Mouse (Mus musculus) stomach, postnatal 0 days (tissue): ENCODE data around the gene Igf2bp2. TPM values are rescaled to one million over a fixed set of nuclear protein-coding genes. Genes with fewer than 3 reads are reported as not detected.

Experiments
- ATAC-seq: fragments of 200-750 bp; cut with Nextera tagmentation; 2 replicates; pipeline ENCODE4 v1.8.0; 2017; ENCODE audit not compliant: low FRiP score, low TSS enrichment
- DNase-seq: peaks from one replicate; pipeline ENCODE4 v3.0.0-alpha.2; 2016; ENCODE audit warnings: low spot score
- H3K27ac ChIP-seq: fragments of 300-500 bp; sonication (generic); replicated peaks from 2 replicates; pipeline ENCODE4 v1.5.1; 2014; ENCODE audit warnings: mild to moderate bottlenecking, control low read depth
- H3K27me3 ChIP-seq: fragments of 300-500 bp; sonication (generic); 2 replicates; pipeline ENCODE4 v1.6.1; 2014; ENCODE audit warnings: low read length; ENCODE audit not compliant: control insufficient read depth, insufficient read depth
- H3K36me3 ChIP-seq: fragments of 300-500 bp; sonication (generic); 2 replicates; pipeline ENCODE4 v1.6.1; 2014; ENCODE audit warnings: low read length, mixed read lengths; ENCODE audit not compliant: control insufficient read depth, insufficient read depth
- H3K4me1 ChIP-seq: fragments of 300-500 bp; sonication (generic); replicated peaks from 2 replicates; pipeline ENCODE4 v1.6.1; 2014; ENCODE audit warnings: antibody characterized with exemption; ENCODE audit not compliant: control insufficient read depth, insufficient read depth
- H3K4me2 ChIP-seq: fragments of 300-500 bp; sonication (generic); replicated peaks from 2 replicates; pipeline ENCODE4 v1.6.1; 2014; ENCODE audit warnings: low read depth, mild to moderate bottlenecking, control low read depth, moderate library complexity
- H3K4me3 ChIP-seq: fragments of 300-500 bp; sonication (generic); 2 replicates; pipeline ENCODE4 v1.5.1; 2014; ENCODE audit warnings: low read depth, low read length, control low read depth
- H3K9ac ChIP-seq: fragments of 300-500 bp; sonication (generic); 2 replicates; pipeline ENCODE4 v1.6.1; 2014; ENCODE audit warnings: mild to moderate bottlenecking, low read length, control low read depth, mixed read lengths
- H3K9me3 ChIP-seq: fragments of 300-500 bp; sonication (generic); 2 replicates; pipeline ENCODE4 v1.6.1; 2016; ENCODE audit warnings: low read length; ENCODE audit not compliant: control insufficient read depth
- CTCF ChIP-seq: IDR thresholded peaks from 2 replicates; pipeline ENCODE4 v1.5.1; 2016; ENCODE audit warnings: antibody characterized with exemption, low read depth, mild to moderate bottlenecking, moderate library complexity
- EP300 ChIP-seq: optimal IDR thresholded peaks from 2 replicates; pipeline ENCODE3; 2016; ENCODE audit warnings: antibody characterized with exemption
- WGBS: fragments of 180-500 bp; shearing (Covaris S2); extraction: QIAGEN DNeasy Blood & Tissue Kit; methylation state at CpG from one replicate; pipeline ENCODE4 v1.1.7; 2014; 5-methylcytosine and 5-hydroxymethylcytosine counted together
- polyA plus RNA-seq: library from polyadenylated mRNA; unstranded; fragments of >200 nt; fragmentation: Nextera tagmentation; extraction: Ambion mirVana; gene quantifications from 2 replicates; pipeline ENCODE4 v1.2.1, GENCODE M21; 2015

The Igf2bp2 gene
- polyA plus RNA-seq, 1 experiment from 2014 or later = 32.4 TPM

DNA sequence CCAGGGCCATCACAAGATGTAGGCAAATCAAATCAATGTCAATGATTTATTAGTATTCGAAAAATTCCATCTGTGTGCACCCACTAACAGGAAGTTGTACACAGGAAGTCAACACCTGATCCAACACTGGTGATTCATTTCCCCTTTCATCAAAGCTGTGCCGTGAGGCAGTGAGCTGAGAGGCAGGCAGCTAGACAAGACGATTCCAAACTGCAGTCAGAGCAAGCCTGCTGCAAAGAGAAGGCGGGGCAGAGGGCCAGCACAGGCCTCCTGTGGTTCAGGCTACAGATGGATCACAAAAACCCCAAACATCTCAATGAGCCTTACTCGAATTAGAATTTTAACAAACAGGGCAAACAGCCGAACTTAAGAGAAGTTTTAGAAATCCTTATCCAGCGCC lies 65.4 kb downstream of the Igf2bp2 start:
- TF ChIP-seq EP300 (no peak), CTCF (no peak)
- Histone ChIP-seq H3K9ac (no peak overlapping the region), H3K4me1 (no peaks in the 10 kb centered on the region), H3K9me3 (no peaks in the 10 kb centered on the region), H3K27ac (no peak overlapping the region), H3K27me3 (no peaks in the 10 kb centered on the region), H3K36me3 (no peaks in the 10 kb centered on the region), H3K4me2 (no peak overlapping the region), H3K4me3 (no peak overlapping the region)
- WGBS = 47% methylated on average over 7 of the region's 7 CpGs
- DNase-seq (no peak), ATAC-seq (no peak)

DNA sequence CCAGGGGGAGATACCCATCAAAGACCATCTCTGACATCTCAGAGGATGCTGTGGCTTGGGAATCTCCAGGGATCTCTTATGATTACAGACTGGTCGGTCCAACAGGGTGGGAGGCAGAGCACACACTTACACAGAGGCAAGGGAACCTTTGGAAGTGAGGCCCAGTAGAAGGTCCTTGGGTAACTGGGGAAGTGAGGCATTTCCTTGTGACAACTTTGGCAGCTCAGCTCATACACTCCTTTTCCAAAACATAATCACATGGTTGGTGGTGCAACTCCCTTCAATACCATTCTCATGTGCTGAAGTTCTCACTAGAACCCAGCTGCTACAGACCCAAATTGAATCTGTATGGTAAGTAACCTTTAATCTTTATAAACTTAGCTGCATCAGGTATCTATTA lies 67.3 kb downstream of the Igf2bp2 start:
- no peak overlapping the region for H3K9ac ChIP-seq
- H3K4me1 ChIP-seq = no peaks in the 10 kb centered on the region
- no peaks in the 10 kb centered on the region for H3K27me3 ChIP-seq
- H3K4me2 ChIP-seq = no peak overlapping the region
- no peaks in the 10 kb centered on the region for H3K36me3 ChIP-seq
- ATAC-seq (no peak), DNase-seq (no peak)
- TF ChIP-seq EP300 (no peak), CTCF (no peak)
- WGBS = 89% methylated on average over 1 of the region's 1 CpGs
- H3K9me3 ChIP-seq = no peaks in the 10 kb centered on the region
- H3K4me3 ChIP-seq = no peak overlapping the region
- H3K27ac ChIP-seq = no peak overlapping the region

DNA sequence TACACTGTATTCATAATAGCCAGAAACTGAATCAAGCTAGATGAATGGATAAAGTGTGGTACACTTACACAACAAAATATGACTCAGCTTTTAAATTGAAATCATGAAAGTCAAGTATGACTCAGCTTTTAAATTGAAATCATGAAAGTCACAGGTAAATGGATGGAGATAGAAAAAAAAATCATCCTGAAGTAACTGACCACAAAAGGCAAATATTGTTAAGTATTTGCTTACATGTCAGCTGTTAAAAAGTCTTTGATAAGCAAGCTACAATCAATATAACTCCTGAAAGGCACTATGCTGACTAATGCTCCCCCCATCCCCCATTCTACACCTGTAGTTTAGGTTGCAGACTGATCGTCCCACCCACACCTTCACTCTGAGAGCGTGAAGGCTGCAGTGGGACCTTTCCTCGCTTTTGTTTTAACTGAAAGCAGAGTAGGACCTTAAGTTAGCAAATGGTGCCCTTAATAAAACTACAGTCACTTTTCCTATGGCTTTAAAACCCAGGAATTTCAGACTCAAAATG lies 71.8 kb downstream of the Igf2bp2 start:
- H3K4me3 ChIP-seq = no peak overlapping the region
- no peak for TF ChIP-seq CTCF
- no peak for TF ChIP-seq EP300
- no peaks in the 10 kb centered on the region for H3K4me1 ChIP-seq
- ATAC-seq (peak; percentile 68; the same call in 1 of the 2 replicates), DNase-seq (peak; percentile 41)
- H3K27ac ChIP-seq = no peak overlapping the region
- H3K9ac ChIP-seq = no peak overlapping the region
- H3K27me3 ChIP-seq = no peaks in the 10 kb centered on the region
- 0 out of 2 replicates have a peak, but pooled peaks cover 6% of the 10 kb centered on the region for H3K36me3 ChIP-seq
- H3K9me3 ChIP-seq = no peaks in the 10 kb centered on the region
- 66% methylated on average over 3 of the region's 3 CpGs for WGBS
- H3K4me2 ChIP-seq = no peak overlapping the region

DNA sequence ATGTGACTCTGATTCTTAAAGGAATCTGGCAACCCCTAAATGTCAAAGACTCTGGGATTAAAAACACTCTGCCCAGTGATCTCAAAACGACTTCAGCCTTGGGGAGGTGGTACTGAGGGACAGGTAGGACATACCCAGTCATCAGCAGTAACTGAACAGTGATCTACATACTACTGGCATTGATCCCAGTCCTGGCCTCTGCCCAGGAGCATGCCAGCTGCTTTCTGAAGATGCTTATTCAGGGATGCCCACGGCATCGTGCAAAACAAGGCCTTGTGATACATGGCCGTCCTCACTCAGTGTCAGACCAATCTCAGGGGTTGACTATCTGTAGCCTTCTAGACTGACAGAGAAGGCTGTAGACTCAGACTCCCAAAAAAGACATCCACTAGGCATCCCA lies 77.7 kb downstream of the Igf2bp2 start:
- 86% methylated on average over 4 of the region's 4 CpGs for WGBS
- Histone ChIP-seq H3K9ac (no peak overlapping the region), H3K36me3 (peaks cover 16% of the 10 kb centered on the region; the same call in 1 of the 2 replicates), H3K9me3 (no peaks in the 10 kb centered on the region), H3K27me3 (no peaks in the 10 kb centered on the region), H3K27ac (no peak overlapping the region), H3K4me3 (no peak overlapping the region), H3K4me1 (no peaks in the 10 kb centered on the region), H3K4me2 (no peak overlapping the region)
- TF ChIP-seq EP300 = no peak
- ATAC-seq = no peak
- DNase-seq = no peak

DNA sequence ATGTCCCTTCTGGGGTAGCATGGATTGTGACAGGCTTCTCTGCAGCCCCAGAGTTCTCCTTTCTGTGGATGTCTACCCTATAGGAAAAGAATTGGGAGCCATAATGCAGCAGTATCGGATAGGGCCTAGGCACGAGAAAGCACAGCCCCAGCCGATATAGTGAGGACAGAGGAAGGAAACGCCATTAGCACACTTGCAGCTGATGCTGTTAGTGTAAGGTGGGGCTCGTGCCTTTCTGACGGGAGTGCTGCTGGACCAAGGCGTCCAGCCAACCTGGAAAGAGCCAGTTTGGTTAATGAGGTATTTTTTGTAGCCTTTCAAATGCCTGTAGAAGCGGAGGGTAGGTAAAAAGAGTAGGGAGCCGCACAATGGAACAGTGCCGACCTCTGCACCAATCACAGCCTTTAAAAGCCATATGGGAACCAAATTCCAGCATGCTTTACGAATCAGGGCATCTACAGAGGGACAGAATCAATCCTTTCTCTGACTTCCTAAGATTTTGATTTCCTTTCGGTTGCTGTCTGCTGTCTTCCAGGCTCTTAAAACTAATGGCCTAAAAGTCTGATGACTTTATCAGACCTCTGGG lies 82.9 kb downstream of the Igf2bp2 start:
- Histone ChIP-seq H3K4me1 (no peaks in the 10 kb centered on the region), H3K4me2 (no peak overlapping the region), H3K36me3 (peaks cover 15% of the 10 kb centered on the region), H3K4me3 (no peak overlapping the region), H3K27me3 (no peaks in the 10 kb centered on the region), H3K27ac (no peak overlapping the region), H3K9ac (no peak overlapping the region), H3K9me3 (no peaks in the 10 kb centered on the region)
- peak; percentile 53 for DNase-seq
- TF ChIP-seq EP300 = no peak
- no peak for TF ChIP-seq CTCF
- WGBS = 80% methylated on average over 12 of the region's 12 CpGs
- peak; percentile 79 for ATAC-seq

DNA sequence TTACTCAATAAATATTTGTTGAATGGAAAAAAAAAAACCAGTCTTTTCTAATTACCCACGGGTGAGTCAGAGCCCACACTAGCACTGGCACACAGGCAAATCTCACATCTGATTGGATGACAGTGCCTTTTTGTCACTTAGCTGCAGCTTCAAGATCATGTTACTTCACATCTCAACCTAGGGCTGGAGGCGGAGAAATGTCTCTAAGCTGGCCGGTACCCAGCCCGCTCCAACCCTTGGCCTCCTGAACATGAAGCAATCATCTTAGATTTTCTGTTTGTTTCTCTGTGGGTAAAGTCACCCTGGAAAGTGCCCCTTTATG lies 86.5 kb downstream of the Igf2bp2 start:
- Histone ChIP-seq H3K4me3 (no peak overlapping the region), H3K27ac (no peak overlapping the region), H3K4me1 (no peaks in the 10 kb centered on the region), H3K9ac (no peak overlapping the region), H3K36me3 (peaks cover 15% of the 10 kb centered on the region), H3K9me3 (no peaks in the 10 kb centered on the region), H3K27me3 (no peaks in the 10 kb centered on the region), H3K4me2 (no peak overlapping the region)
- TF ChIP-seq EP300 = no peak
- no peak for TF ChIP-seq CTCF
- DNase-seq (peak; percentile 60), ATAC-seq (peak; percentile 82)
- WGBS = 34% methylated on average over 4 of the region's 4 CpGs
